Mouse (Mus musculus): ENCODE measurements around the gene Tcte1. TPM values are rescaled to one million over a fixed set of nuclear protein-coding genes. Genes with fewer than 3 reads are reported as not detected.
A peak's percentile ranks its signal among the peaks of the same experiment; 100 is the strongest.

Gene Tcte1
- total and polyA plus RNA-seq, 2 experiments from 2014 or later, result 1.2 to 4.2 TPM

DNA sequence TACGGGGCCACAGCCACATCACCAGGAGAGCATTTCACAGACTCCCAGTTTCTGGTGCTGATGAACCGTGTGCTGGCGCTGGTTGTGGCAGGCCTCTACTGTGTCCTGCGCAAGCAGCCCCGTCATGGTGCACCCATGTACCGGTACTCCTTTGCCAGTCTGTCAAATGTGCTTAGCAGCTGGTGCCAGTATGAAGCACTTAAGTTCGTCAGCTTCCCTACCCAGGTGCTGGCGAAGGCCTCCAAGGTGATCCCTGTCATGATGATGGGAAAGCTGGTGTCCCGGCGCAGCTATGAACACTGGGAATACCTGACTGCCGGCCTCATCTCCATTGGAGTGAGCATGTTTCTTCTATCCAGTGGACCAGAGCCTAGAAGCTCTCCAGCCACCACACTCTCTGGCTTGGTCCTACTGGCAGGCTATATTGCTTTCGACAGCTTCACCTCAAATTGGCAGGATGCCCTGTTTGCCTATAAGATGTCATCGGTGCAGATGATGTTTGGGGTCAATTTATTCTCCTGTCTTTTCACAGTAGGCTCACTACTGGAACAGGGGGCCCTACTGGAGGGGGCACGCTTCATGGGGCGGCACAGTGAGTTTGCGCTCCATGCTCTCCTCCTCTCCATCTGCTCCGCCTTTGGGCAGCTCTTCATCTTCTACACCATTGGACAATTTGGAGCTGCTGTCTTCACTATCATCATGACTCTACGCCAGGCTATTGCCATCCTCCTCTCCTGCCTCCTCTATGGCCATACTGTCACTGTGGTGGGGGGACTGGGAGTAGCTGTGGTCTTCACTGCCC lies 43.3 kb downstream of the Tcte1 start:
- Histone ChIP-seq H3K4me2 (ENCODE audit: low read depth, low read length, poor library complexity, severe bottlenecking) (no peak overlapping the region), H3K36me3 (ENCODE audit: insufficient read depth, low read length) (peaks cover 56% of the 10 kb centered on the region), H3K9ac (replicated peaks; ENCODE audit: low read length, poor library complexity, severe bottlenecking) (no peak overlapping the region), H3K27me3 (ENCODE audit: insufficient read depth, low read length) (no peaks in the 10 kb centered on the region), H3K9me3 (ENCODE audit: low read length) (no peaks in the 10 kb centered on the region), H3K4me1 (ENCODE audit: insufficient read depth, low read length) (0 out of 2 replicates have a peak, but pooled peaks cover 6% of the 10 kb centered on the region), H3K27ac (ENCODE audit: low read depth, low read length) (no peak overlapping the region), H3K4me3 (ENCODE audit: low read depth, low read length) (no peak overlapping the region)
- DNase-seq (ENCODE audit: low spot score) (peak; percentile 46), ATAC-seq (ENCODE audit: low FRiP score) (no peak)
- 65% methylated on average over 18 of the region's 18 CpGs for WGBS
- TF ChIP-seq CTCF (IDR thresholded peaks at IDR 0.05), result no peak

DNA sequence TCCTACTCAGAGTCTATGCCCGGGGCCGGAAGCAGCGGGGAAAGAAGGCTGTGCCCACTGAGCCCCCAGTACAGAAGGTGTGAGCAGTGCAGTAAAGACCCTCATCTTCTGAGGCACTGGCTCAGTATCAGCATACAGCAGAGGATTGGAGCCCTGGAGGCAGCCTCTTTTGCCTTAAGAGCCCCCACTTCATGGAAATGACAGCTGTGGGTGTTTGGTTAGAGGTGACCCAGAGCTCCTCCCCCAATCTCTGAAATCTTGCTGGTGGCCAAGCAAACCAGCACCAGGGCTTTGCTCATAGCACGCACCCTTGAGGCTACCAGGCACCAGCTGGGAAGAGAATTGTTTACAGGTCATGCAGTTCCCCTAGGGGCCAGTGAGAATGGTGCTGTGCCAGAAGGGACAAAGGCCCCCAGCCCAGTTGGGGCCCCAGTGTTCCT lies 43.9 kb downstream of the Tcte1 start:
- H3K4me3 ChIP-seq (ENCODE audit: low read depth, low read length), result no peak overlapping the region
- peaks cover 56% of the 10 kb centered on the region for H3K36me3 ChIP-seq (ENCODE audit: insufficient read depth, low read length)
- DNase-seq (ENCODE audit: low spot score), result no peak
- 0 out of 2 replicates have a peak, but pooled peaks cover 6% of the 10 kb centered on the region for H3K4me1 ChIP-seq (ENCODE audit: insufficient read depth, low read length)
- no peak for ATAC-seq (ENCODE audit: low FRiP score)
- H3K9me3 ChIP-seq (ENCODE audit: low read length), result no peaks in the 10 kb centered on the region
- 34% methylated on average over 4 of the region's 4 CpGs for WGBS
- H3K4me2 ChIP-seq (ENCODE audit: low read depth, low read length, poor library complexity, severe bottlenecking), result no peak overlapping the region
- no peak overlapping the region for H3K9ac ChIP-seq (replicated peaks; ENCODE audit: low read length, poor library complexity, severe bottlenecking)
- no peaks in the 10 kb centered on the region for H3K27me3 ChIP-seq (ENCODE audit: insufficient read depth, low read length)
- no peak for TF ChIP-seq CTCF (IDR thresholded peaks at IDR 0.05)
- no peak overlapping the region for H3K27ac ChIP-seq (ENCODE audit: low read depth, low read length)

DNA sequence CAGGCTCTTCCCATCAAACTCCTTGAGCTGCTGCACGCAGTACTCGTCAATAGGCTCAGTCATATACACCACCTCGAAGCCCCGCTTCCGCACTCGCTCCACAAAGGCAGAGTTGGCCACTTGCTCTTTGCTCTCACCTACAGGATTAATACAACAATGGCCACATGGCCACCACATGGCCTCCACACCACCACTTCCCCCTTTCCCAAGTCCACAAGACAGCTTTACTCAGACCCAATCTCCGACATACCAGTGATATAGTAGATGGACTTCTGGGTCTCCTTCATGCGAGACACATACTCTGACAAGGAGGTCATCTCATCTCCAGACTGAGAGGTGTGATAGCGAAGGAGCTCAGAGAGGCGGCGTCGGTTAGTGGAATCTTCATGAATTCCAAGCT lies 45.8 kb downstream of the Tcte1 start:
- TF ChIP-seq CTCF (IDR thresholded peaks at IDR 0.05), result no peak
- Histone ChIP-seq H3K4me3 (ENCODE audit: low read depth, low read length) (no peak overlapping the region), H3K27me3 (ENCODE audit: insufficient read depth, low read length) (no peaks in the 10 kb centered on the region), H3K27ac (ENCODE audit: low read depth, low read length) (no peak overlapping the region), H3K9me3 (ENCODE audit: low read length) (no peaks in the 10 kb centered on the region), H3K9ac (replicated peaks; ENCODE audit: low read length, poor library complexity, severe bottlenecking) (no peak overlapping the region), H3K36me3 (ENCODE audit: insufficient read depth, low read length) (peaks cover 56% of the 10 kb centered on the region), H3K4me1 (ENCODE audit: insufficient read depth, low read length) (0 out of 2 replicates have a peak, but pooled peaks cover 6% of the 10 kb centered on the region), H3K4me2 (ENCODE audit: low read depth, low read length, poor library complexity, severe bottlenecking) (no peak overlapping the region)
- ATAC-seq (ENCODE audit: low FRiP score) (no peak), DNase-seq (ENCODE audit: low spot score) (no peak)
- WGBS, result 88% methylated on average over 12 of the region's 12 CpGs

DNA sequence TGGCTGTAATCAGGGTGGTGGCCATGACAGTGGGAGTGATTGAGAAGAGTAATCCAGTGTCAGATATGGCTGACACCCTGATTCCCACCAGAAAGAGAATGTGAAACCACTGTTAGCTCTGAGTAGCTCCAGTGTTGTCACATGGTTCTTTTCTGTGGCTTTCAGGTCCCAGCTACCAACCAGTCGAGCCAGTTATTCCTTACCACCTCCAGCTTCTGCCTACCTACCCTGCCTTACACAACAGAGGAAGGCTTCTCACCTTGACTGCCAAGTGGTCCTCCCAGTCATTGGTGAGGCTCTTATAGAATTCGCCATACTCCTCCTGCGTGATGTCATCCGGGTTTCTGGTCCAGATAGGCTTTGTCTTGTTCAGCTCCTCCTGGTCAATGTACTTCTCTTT lies 46.8 kb downstream of the Tcte1 start:
- no peak for ATAC-seq (ENCODE audit: low FRiP score)
- Histone ChIP-seq H3K36me3 (ENCODE audit: insufficient read depth, low read length) (peaks cover 56% of the 10 kb centered on the region), H3K4me2 (ENCODE audit: low read depth, low read length, poor library complexity, severe bottlenecking) (no peak overlapping the region), H3K9ac (replicated peaks; ENCODE audit: low read length, poor library complexity, severe bottlenecking) (no peak overlapping the region; the same call in 1 of the 2 replicates), H3K9me3 (ENCODE audit: low read length) (no peaks in the 10 kb centered on the region), H3K4me1 (ENCODE audit: insufficient read depth, low read length) (peaks cover 3% of the 10 kb centered on the region), H3K4me3 (ENCODE audit: low read depth, low read length) (no peak overlapping the region), H3K27ac (ENCODE audit: low read depth, low read length) (no peak overlapping the region), H3K27me3 (ENCODE audit: insufficient read depth, low read length) (no peaks in the 10 kb centered on the region)
- no peak for TF ChIP-seq CTCF (IDR thresholded peaks at IDR 0.05)
- no peak for DNase-seq (ENCODE audit: low spot score)
- WGBS, result 84% methylated on average over 4 of the region's 4 CpGs

DNA sequence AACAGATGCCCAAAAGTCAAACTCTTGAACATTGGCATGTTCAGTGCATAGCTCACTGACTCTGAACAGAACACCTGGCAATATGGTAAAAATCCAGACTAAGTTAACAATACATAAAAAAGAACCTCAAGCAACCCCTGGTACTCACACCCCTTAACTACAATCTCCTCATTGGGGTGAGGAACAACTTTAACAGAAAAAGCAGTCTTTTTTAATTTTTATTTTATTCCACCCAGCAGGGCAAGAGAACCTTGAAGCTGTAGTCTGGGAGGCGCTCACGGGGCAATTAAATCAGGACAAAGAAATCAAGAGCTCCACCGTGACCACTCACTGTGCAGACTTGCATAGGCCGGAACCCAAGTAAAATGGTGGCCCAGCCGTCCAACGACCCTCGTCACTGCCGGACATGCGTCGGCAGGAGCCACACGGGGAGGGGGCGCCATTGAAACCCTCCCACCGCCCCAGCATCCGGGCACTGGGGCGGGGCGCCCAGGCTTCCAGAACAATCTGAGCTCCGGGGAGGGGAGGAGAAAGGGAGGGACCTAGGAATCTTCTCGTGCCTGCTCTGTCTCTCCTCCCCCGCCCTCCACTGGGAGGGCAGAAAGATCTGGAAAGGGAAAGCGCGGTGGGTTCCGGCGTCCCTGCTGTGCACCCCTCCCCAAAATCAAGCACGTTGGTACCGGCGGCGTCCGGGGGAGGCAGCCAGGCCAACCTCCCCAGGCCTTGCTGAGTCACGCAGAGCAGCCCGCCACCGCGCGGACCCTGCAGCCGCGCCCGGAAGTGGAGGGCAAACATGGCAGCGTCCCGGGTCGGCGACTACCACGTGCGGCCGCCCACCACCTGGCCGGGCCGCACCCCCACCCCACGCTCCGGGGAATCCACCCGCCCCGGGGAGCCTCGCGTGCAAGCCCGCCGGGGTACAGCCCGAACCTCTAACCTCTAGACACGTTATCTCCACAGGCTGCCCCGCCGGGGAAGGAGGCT lies 49.2 kb downstream of the Tcte1 start:
- H3K4me2 ChIP-seq (ENCODE audit: low read depth, low read length, poor library complexity, severe bottlenecking), result peak overlapping the region; percentile 72
- peaks cover 7% of the 10 kb centered on the region for H3K4me1 ChIP-seq (ENCODE audit: insufficient read depth, low read length)
- no peak for TF ChIP-seq CTCF (IDR thresholded peaks at IDR 0.05)
- no peaks in the 10 kb centered on the region for H3K27me3 ChIP-seq (ENCODE audit: insufficient read depth, low read length)
- peak overlapping the region; percentile 100 for H3K4me3 ChIP-seq (ENCODE audit: low read depth, low read length)
- H3K36me3 ChIP-seq (ENCODE audit: insufficient read depth, low read length), result peaks cover 40% of the 10 kb centered on the region
- peak; percentile 60 for ATAC-seq (ENCODE audit: low FRiP score)
- H3K9me3 ChIP-seq (ENCODE audit: low read length), result no peaks in the 10 kb centered on the region
- peak overlapping the region; percentile 99 for H3K9ac ChIP-seq (replicated peaks; ENCODE audit: low read length, poor library complexity, severe bottlenecking)
- peak overlapping the region; percentile 97 for H3K27ac ChIP-seq (ENCODE audit: low read depth, low read length)
- peak; percentile 95 for DNase-seq (ENCODE audit: low spot score)
- under 1% methylated on average over 51 of the region's 57 CpGs for WGBS

Measured in midbrain, postnatal 0 days (tissue).